Mouse (Mus musculus) cerebellum, adult 2 months (tissue): ENCODE results near the gene Bpnt1.

ENCODE experiments used
- CTCF ChIP-seq: fragments of 200-500 bp; IDR thresholded peaks from 2 replicates; pipeline ENCODE4 v1.5.1; 2011; ENCODE audit warnings: low read depth, mild to moderate bottlenecking, control low read depth, low read length, moderate library complexity, borderline replicate concordance; ENCODE audit not compliant: insufficient read depth
- POLR2A ChIP-seq: fragments of 200-500 bp; IDR thresholded peaks from 2 replicates; pipeline ENCODE4 v1.6.1; 2011; ENCODE audit warnings: low read length, control low read depth, borderline replicate concordance; ENCODE audit not compliant: insufficient read depth

- no peak for TF ChIP-seq POLR2A
- no peak for TF ChIP-seq CTCF
Measured at GRCm38 (mm10) chr1:185308908-185309307, 23.0 kb upstream of the Bpnt1 start.
